In the genomic region with DNA sequence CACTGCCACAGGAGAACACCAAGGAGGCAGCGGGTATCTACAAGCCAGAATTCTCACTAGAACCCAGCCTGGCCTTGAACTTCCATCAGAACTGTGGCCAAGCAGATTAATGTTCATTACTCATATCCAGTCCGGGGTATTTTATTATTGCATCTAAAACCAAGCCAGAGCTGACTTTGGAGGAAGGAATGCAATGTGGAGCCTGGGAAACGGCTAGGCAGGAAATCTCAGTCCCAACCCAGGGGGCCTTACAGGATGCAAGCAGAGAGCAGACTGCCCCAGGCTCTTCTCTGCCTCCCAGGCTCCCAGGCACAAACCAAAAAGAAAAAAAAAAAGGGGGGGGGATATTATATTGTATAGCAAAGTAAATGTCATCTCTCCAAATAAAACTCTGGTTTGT, we compare ENCODE assay signal across 8 mouse cellular contexts. TPM values are rescaled to one million over a fixed set of nuclear protein-coding genes. Genes with fewer than 3 reads are reported as not detected.
DNase-seq lines count a peak whose midpoint lies in the region; ATAC-seq and TF ChIP-seq lines count a peak whose summit lies in the region.

No protein-coding gene starts in this region.

- no peak for DNase-seq in spleen, adult 2 months (ENCODE audit: low read depth in 1 of 2, low spot score in 2 of 2)
- DNase-seq in spleen, postnatal 4 days (ENCODE audit: low spot score in 2 of 2): no peak
- DNase-seq in forebrain, embryonic 11.5 days (ENCODE audit: low spot score): no peak
- no peak for DNase-seq in liver, embryonic 11.5 days (ENCODE audit: low spot score)
- peak; percentile 35 for DNase-seq in neural tube, embryonic 11.5 days (ENCODE audit: low spot score)
- no peak for DNase-seq in right cerebral cortex, adult 18-20 months

- H3K9me3 ChIP-seq in forebrain, embryonic 11.5 days (ENCODE audit: control insufficient read depth, low read length): no peaks in the 10 kb centered on the region
- no peaks in the 10 kb centered on the region for H3K9me3 ChIP-seq in hindbrain, embryonic 12.5 days (replicated peaks)
- H3K9me3 ChIP-seq in liver, embryonic 11.5 days (ENCODE audit: control insufficient read depth, low read length): no peaks in the 10 kb centered on the region
- H3K9me3 ChIP-seq in neural tube, embryonic 11.5 days (ENCODE audit: control insufficient read depth, low read length): no peaks in the 10 kb centered on the region

- H3K4me2 ChIP-seq in forebrain, embryonic 11.5 days (ENCODE audit: low read depth, low read length, severe bottlenecking): peak overlapping the region; percentile 50; the same call in 1 of the 2 replicates
- H3K4me2 ChIP-seq in hindbrain, embryonic 12.5 days (replicated peaks): peak overlapping the region; percentile 55
- peak overlapping the region; percentile 75 for H3K4me2 ChIP-seq in liver, embryonic 11.5 days
- H3K4me2 ChIP-seq in neural tube, embryonic 11.5 days (ENCODE audit: low read depth): peak overlapping the region; percentile 44; the same call in 1 of the 2 replicates

- no peak for TF ChIP-seq POLR2A in spleen, adult 2 months (IDR thresholded peaks at IDR 0.05; ENCODE audit: low read depth, low read length)

- ATAC-seq in forebrain, embryonic 11.5 days (replicated peaks; ENCODE audit: low FRiP score): no peak
- no peak for ATAC-seq in hindbrain, embryonic 12.5 days (ENCODE audit: low FRiP score)
- ATAC-seq in liver, embryonic 11.5 days (replicated peaks; ENCODE audit: low FRiP score): no peak
- ATAC-seq in neural tube, embryonic 11.5 days (ENCODE audit: insufficient read depth, low FRiP score, low TSS enrichment): no peak
- no peak for ATAC-seq in megakaryocyte progenitor cell, adult 5-6 weeks (replicated peaks; ENCODE audit: poor library complexity)

- H3K4me1 ChIP-seq in spleen, adult 2 months (ENCODE audit: control insufficient read depth, insufficient read depth, insufficient read length): peaks cover 4% of the 10 kb centered on the region
- H3K4me1 ChIP-seq in forebrain, embryonic 11.5 days (replicated peaks; ENCODE audit: control insufficient read depth, insufficient read depth, low read length): peaks cover 5% of the 10 kb centered on the region
- peaks cover 24% of the 10 kb centered on the region for H3K4me1 ChIP-seq in hindbrain, embryonic 12.5 days
- H3K4me1 ChIP-seq in liver, embryonic 11.5 days (replicated peaks; ENCODE audit: control insufficient read depth, insufficient read depth, low read length): peaks cover 45% of the 10 kb centered on the region
- H3K4me1 ChIP-seq in neural tube, embryonic 11.5 days (ENCODE audit: control insufficient read depth, insufficient read depth, low read length): peaks cover 16% of the 10 kb centered on the region

- 38% methylated on average over 3 of the region's 3 CpGs for WGBS in spleen, adult 2 months
- WGBS in forebrain, embryonic 11.5 days: 12% methylated on average over 3 of the region's 3 CpGs
- WGBS in hindbrain, embryonic 12.5 days: 18% methylated on average over 3 of the region's 3 CpGs
- WGBS in liver, embryonic 11.5 days: 28% methylated on average over 3 of the region's 3 CpGs
- WGBS in neural tube, embryonic 11.5 days: 36% methylated on average over 3 of the region's 3 CpGs

- no peaks in the 10 kb centered on the region for H3K27me3 ChIP-seq in spleen, adult 2 months (ENCODE audit: control insufficient read depth, insufficient read depth, low read length)
- no peaks in the 10 kb centered on the region for H3K27me3 ChIP-seq in forebrain, embryonic 11.5 days (ENCODE audit: control insufficient read depth, insufficient read depth, low read length)
- H3K27me3 ChIP-seq in hindbrain, embryonic 12.5 days: no peaks in the 10 kb centered on the region
- no peaks in the 10 kb centered on the region for H3K27me3 ChIP-seq in liver, embryonic 11.5 days (replicated peaks; ENCODE audit: control insufficient read depth, insufficient read depth, low read length)
- no peaks in the 10 kb centered on the region for H3K27me3 ChIP-seq in neural tube, embryonic 11.5 days (ENCODE audit: control insufficient read depth, insufficient read depth, low read length)

- H3K9ac ChIP-seq in forebrain, embryonic 11.5 days (ENCODE audit: low read length): no peak overlapping the region
- 0 out of 2 replicates have a peak overlapping the region, but pooled peaks have one; percentile 23 for H3K9ac ChIP-seq in hindbrain, embryonic 12.5 days
- H3K9ac ChIP-seq in liver, embryonic 11.5 days (ENCODE audit: low read depth, low read length): no peak overlapping the region
- H3K9ac ChIP-seq in neural tube, embryonic 11.5 days (ENCODE audit: low read length): no peak overlapping the region

- H3K27ac ChIP-seq in spleen, adult 2 months (ENCODE audit: insufficient read depth, low read length): no peak overlapping the region
- H3K27ac ChIP-seq in forebrain, embryonic 11.5 days (ENCODE audit: low read depth, low read length): no peak overlapping the region
- no peak overlapping the region for H3K27ac ChIP-seq in hindbrain, embryonic 12.5 days
- H3K27ac ChIP-seq in liver, embryonic 11.5 days (ENCODE audit: low read depth, low read length): peak overlapping the region; percentile 32; the same call in 1 of the 2 replicates
- H3K27ac ChIP-seq in neural tube, embryonic 11.5 days (ENCODE audit: low read depth, low read length): no peak overlapping the region

- no peaks in the 10 kb centered on the region for H3K36me3 ChIP-seq in spleen, adult 2 months (ENCODE audit: control insufficient read depth, insufficient read depth, low read length)
- no peaks in the 10 kb centered on the region for H3K36me3 ChIP-seq in forebrain, embryonic 11.5 days (ENCODE audit: control insufficient read depth, insufficient read depth, low read length)
- no peaks in the 10 kb centered on the region for H3K36me3 ChIP-seq in hindbrain, embryonic 12.5 days
- 0 out of 2 replicates have a peak, but pooled peaks cover 2% of the 10 kb centered on the region for H3K36me3 ChIP-seq in liver, embryonic 11.5 days (ENCODE audit: control insufficient read depth, insufficient read depth, low read length)
- no peaks in the 10 kb centered on the region for H3K36me3 ChIP-seq in neural tube, embryonic 11.5 days (ENCODE audit: control insufficient read depth, insufficient read depth, low read length)

- H3K4me3 ChIP-seq in spleen, adult 2 months (ENCODE audit: extremely low read depth, insufficient read depth, insufficient read length): peak overlapping the region; percentile 0; the same call in 1 of the 2 replicates
- peak overlapping the region; percentile 85 for H3K4me3 ChIP-seq in forebrain, embryonic 11.5 days (ENCODE audit: low read depth, low read length)
- H3K4me3 ChIP-seq in hindbrain, embryonic 12.5 days: peak overlapping the region; percentile 14
- peak overlapping the region; percentile 94; the same call in 1 of the 2 replicates for H3K4me3 ChIP-seq in liver, embryonic 11.5 days (ENCODE audit: low read depth, low read length)
- peak overlapping the region; percentile 82; the same call in 1 of the 2 replicates for H3K4me3 ChIP-seq in neural tube, embryonic 11.5 days (ENCODE audit: low read depth, low read length)

- TF ChIP-seq CTCF in spleen, adult 2 months (IDR thresholded peaks at IDR 0.05; ENCODE audit: extremely low read depth, insufficient read depth, insufficient read length, insufficient replicate concordance): no peak

RNA-seq across cellular contexts. Expression of gene 4921524J17Rik, which starts 1.8 kb away (rescaled TPM):
- polyA plus RNA-seq in spleen, adult 2 months (2012; rRNA removed): 1.6 and 2.8 TPM in 2 replicates
- 40.1 and 48.2 TPM in 2 replicates for polyA plus RNA-seq in forebrain, embryonic 11.5 days (2014; fragmentation: Nextera tagmentation; extraction: Ambion mirVana)
- polyA plus RNA-seq in hindbrain, embryonic 12.5 days (2016; fragmentation: Nextera tagmentation; extraction: Ambion mirVana): 42.8 and 46.6 TPM in 2 replicates
- polyA plus RNA-seq in liver, embryonic 11.5 days (2014; fragmentation: Nextera tagmentation; extraction: Ambion mirVana): 38.3 TPM in 2 replicates
- polyA plus RNA-seq in neural tube, embryonic 11.5 days (2014; fragmentation: Nextera tagmentation; extraction: Ambion mirVana): 41.4 and 44.2 TPM in 2 replicates
- 33.6 and 42.2 TPM in 2 replicates for total RNA-seq in megakaryocyte progenitor cell, adult 5-6 weeks (2015)
- total RNA-seq in megakaryocyte progenitor cell, adult 5-6 weeks (2017): 58.3 and 61.4 TPM in 2 replicates

RNA-seq across cellular contexts. Expression of gene Mylk3, which starts 44.7 kb away (rescaled TPM):
- polyA plus RNA-seq in spleen, adult 2 months (2012; rRNA removed): 8.8 and 10.7 TPM in 2 replicates
- 1.2 and 1.7 TPM in 2 replicates for polyA plus RNA-seq in forebrain, embryonic 11.5 days (2014; fragmentation: Nextera tagmentation; extraction: Ambion mirVana)
- 1.9 and 2.1 TPM in 2 replicates for polyA plus RNA-seq in hindbrain, embryonic 12.5 days (2016; fragmentation: Nextera tagmentation; extraction: Ambion mirVana)
- 26.6 and 31.3 TPM in 2 replicates for polyA plus RNA-seq in liver, embryonic 11.5 days (2014; fragmentation: Nextera tagmentation; extraction: Ambion mirVana)
- polyA plus RNA-seq in neural tube, embryonic 11.5 days (2014; fragmentation: Nextera tagmentation; extraction: Ambion mirVana): 1.6 and 2.2 TPM in 2 replicates
- 2.2 and 2.8 TPM in 2 replicates for total RNA-seq in megakaryocyte progenitor cell, adult 5-6 weeks (2015)
- total RNA-seq in megakaryocyte progenitor cell, adult 5-6 weeks (2017): 4.8 and 10.0 TPM in 2 replicates

Comparison
In these comparisons a context has a peak if more than half of its experiments do, and no peak if none do; other contexts are left out.
1. H3K4me3 ChIP-seq: peak in every context shown above with its lines; median percentile 94 in liver, embryonic 11.5 days; 85 in forebrain, embryonic 11.5 days; 82 in neural tube, embryonic 11.5 days; 14 in hindbrain, embryonic 12.5 days; 0 in spleen, adult 2 months.
2. RNA of gene 4921524J17Rik, which starts 1.8 kb away (polyA plus RNA-seq): 40.1 to 48.2 TPM in forebrain, embryonic 11.5 days, 42.8 to 46.6 TPM in hindbrain, embryonic 12.5 days, 41.4 to 44.2 TPM in neural tube, embryonic 11.5 days and 38.3 TPM in liver, embryonic 11.5 days; 1.6 to 2.8 TPM in spleen, adult 2 months; every median in the first group is over 10 times any median in the second.
3. Peak in every context shown above with its lines, with median percentiles within 50 percentile points of each other: H3K4me2 ChIP-seq.